Mouse (Mus musculus) intestine, embryonic 16.5 days (tissue): Measurements from ENCODE around the gene Wdr92. TPM values are rescaled to one million over a fixed set of nuclear protein-coding genes. Genes with fewer than 3 reads are reported as not detected.

Experiments
- ATAC-seq: fragments of 200-750 bp; cut with Nextera tagmentation; 2 replicates; pipeline ENCODE4 v1.8.0; 2017; ENCODE audit warnings: moderate TSS enrichment, moderate library complexity
- H3K27ac ChIP-seq: fragments of 300-500 bp; sonication (generic); 2 replicates; pipeline ENCODE4 v1.5.1; 2014; ENCODE audit warnings: mild to moderate bottlenecking, low read length
- H3K27me3 ChIP-seq: fragments of 300-500 bp; sonication (generic); replicated peaks from 2 replicates; pipeline ENCODE4 v1.6.1; 2014; ENCODE audit warnings: low read length, control low read depth, mixed read lengths; ENCODE audit not compliant: control insufficient read depth, insufficient read depth
- H3K36me3 ChIP-seq: fragments of 300-500 bp; sonication (generic); 2 replicates; pipeline ENCODE4 v1.6.1; 2014; ENCODE audit warnings: low read length, control low read depth; ENCODE audit not compliant: control insufficient read depth, insufficient read depth
- H3K4me1 ChIP-seq: fragments of 300-500 bp; sonication (generic); 2 replicates; pipeline ENCODE4 v1.6.1; 2014; ENCODE audit warnings: low read length, control low read depth, mixed read lengths; ENCODE audit not compliant: control insufficient read depth, insufficient read depth
- H3K4me2 ChIP-seq: fragments of 300-500 bp; sonication (generic); 2 replicates; pipeline ENCODE4 v1.6.1; 2014; ENCODE audit warnings: low read depth, low read length, control low read depth
- H3K4me3 ChIP-seq: fragments of 300-500 bp; sonication (generic); 2 replicates; pipeline ENCODE4 v1.5.1; 2014; ENCODE audit warnings: mild to moderate bottlenecking, low read length
- H3K9ac ChIP-seq: fragments of 300-500 bp; sonication (generic); 2 replicates; pipeline ENCODE4 v1.6.1; 2014; ENCODE audit warnings: low read depth, low read length
- H3K9me3 ChIP-seq: fragments of 300-500 bp; sonication (generic); 2 replicates; pipeline ENCODE4 v1.6.1; 2016; ENCODE audit warnings: low read length, control low read depth; ENCODE audit not compliant: control insufficient read depth
- WGBS: fragments of 180-500 bp; shearing (Covaris S2); extraction: QIAGEN DNeasy Blood & Tissue Kit; methylation state at CpG from one replicate; pipeline ENCODE4 v1.1.7; 2014; 5-methylcytosine and 5-hydroxymethylcytosine counted together
- polyA plus RNA-seq: library from polyadenylated mRNA; unstranded; fragments of >200 nt; fragmentation: Nextera tagmentation; extraction: Ambion mirVana; gene quantifications from 2 replicates; pipeline ENCODE4 v1.2.1, GENCODE M21; 2015

The Wdr92 gene
- polyA plus RNA-seq, 1 experiment from 2014 or later = 25.3 TPM

DNA sequence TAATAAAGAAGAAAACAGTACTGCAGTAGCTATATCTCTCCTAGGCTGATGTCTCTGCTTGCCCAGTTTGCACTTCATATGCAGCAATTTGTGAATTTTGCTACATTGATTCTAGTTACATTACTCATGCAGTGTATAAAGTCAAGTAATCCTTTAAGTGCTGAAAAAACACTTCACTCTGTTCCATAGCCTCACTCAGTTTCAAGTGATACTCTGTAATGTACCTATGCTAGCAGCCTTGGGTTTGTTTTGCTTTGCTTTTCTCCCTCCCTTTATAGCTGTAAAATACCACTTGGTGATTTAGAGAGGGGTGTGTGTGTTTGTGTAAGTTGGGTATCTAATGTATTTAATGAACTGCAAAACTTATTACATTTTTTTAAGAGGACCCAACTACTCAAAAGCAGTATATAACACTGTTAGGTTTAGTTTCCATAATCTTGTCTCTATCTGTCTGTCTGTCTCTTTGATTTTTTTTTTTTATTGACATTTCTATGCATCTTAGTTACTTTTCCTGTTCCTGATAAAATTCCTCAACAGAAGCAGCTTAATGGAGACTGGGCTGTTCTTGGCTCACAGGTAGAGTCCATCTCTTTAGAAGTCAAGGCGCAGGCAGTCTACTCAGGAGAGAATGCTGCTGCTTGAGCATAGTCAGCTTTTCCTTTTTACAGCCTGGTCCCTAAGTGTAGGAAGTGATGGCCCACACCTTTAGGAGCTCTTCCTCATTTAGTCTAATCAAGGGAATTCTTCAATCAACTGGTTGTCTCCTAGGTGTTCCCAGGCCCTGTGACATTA is 10.8 kb upstream of the Wdr92 start:
- H3K27ac ChIP-seq = no peak overlapping the region
- H3K4me3 ChIP-seq = no peak overlapping the region
- H3K4me1 ChIP-seq = peaks cover 14% of the 10 kb centered on the region
- H3K27me3 ChIP-seq = no peaks in the 10 kb centered on the region
- no peaks in the 10 kb centered on the region for H3K9me3 ChIP-seq
- H3K4me2 ChIP-seq = no peak overlapping the region
- H3K9ac ChIP-seq = no peak overlapping the region
- no peak for ATAC-seq
- 85% methylated on average over 1 of the region's 1 CpGs for WGBS
- H3K36me3 ChIP-seq = 0 out of 2 replicates have a peak, but pooled peaks cover 4% of the 10 kb centered on the region

DNA sequence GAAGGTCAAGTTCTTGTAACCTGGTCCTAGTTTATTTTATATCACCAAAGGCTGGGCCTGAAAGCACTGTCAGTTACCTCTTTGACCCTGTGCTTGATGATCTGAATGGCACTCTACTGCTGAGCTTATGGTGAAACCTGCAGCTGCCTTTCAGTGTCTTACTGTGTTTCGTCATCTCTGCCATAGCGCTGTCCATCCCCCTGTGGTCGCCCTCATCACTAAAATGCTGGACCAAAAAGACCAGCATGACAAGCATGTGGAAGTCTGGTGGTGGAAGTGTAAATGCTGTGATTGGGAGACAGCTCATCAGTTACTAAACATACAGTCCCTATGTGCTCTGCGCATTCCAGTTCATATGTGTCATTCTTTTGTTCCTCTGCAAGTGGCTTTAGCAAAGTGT is 9.6 kb upstream of the Wdr92 start:
- Histone ChIP-seq H3K9ac (no peak overlapping the region), H3K9me3 (no peaks in the 10 kb centered on the region), H3K4me1 (peaks cover 14% of the 10 kb centered on the region), H3K27me3 (no peaks in the 10 kb centered on the region), H3K4me2 (no peak overlapping the region), H3K4me3 (no peak overlapping the region), H3K36me3 (0 out of 2 replicates have a peak, but pooled peaks cover 4% of the 10 kb centered on the region), H3K27ac (no peak overlapping the region)
- WGBS = 94% methylated on average over 4 of the region's 4 CpGs
- ATAC-seq = no peak

GRCm38 (mm10) chr11:17176638-17177037 is 5.3 kb upstream of the Wdr92 start:
- H3K27ac ChIP-seq = no peak overlapping the region
- H3K4me3 ChIP-seq = no peak overlapping the region
- H3K9me3 ChIP-seq = no peaks in the 10 kb centered on the region
- H3K4me2 ChIP-seq = no peak overlapping the region
- H3K4me1 ChIP-seq = no peaks in the 10 kb centered on the region
- 0 out of 2 replicates have a peak, but pooled peaks have one; percentile 28 for ATAC-seq
- no peaks in the 10 kb centered on the region for H3K27me3 ChIP-seq
- H3K9ac ChIP-seq = no peak overlapping the region
- 0 out of 2 replicates have a peak, but pooled peaks cover 4% of the 10 kb centered on the region for H3K36me3 ChIP-seq
- WGBS = 94% methylated on average over 1 of the region's 1 CpGs

DNA sequence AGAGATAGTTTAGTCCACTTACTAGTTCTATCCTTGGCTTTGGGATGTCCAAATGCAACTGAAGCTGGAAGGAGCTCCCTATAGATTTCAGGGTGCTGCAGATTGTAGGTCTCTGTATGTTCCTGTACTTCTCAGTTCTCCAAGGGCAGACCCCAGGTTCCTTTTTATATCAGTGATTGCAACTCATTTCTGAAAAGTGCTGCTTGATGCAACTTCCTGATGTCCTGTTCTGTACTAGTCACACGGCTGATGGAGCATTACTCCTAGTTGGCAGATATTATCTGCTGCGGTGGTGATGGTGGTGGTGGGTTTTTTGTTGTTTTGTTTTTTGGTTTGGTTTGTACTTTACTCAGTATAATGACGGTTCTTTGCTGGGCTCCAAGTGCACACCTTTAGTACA is 1.2 kb upstream of the Wdr92 start:
- Histone ChIP-seq H3K4me2 (no peak overlapping the region), H3K9ac (no peak overlapping the region), H3K27ac (no peak overlapping the region), H3K4me3 (no peak overlapping the region), H3K4me1 (no peaks in the 10 kb centered on the region), H3K27me3 (no peaks in the 10 kb centered on the region), H3K36me3 (no peaks in the 10 kb centered on the region; the same call in 1 of the 2 replicates), H3K9me3 (no peaks in the 10 kb centered on the region)
- 83% methylated on average over 3 of the region's 3 CpGs for WGBS
- ATAC-seq = no peak

- WGBS = 90% methylated on average over 2 of the region's 2 CpGs
- no peak overlapping the region for H3K4me2 ChIP-seq
- no peaks in the 10 kb centered on the region for H3K9me3 ChIP-seq
- no peaks in the 10 kb centered on the region for H3K4me1 ChIP-seq
- H3K4me3 ChIP-seq = no peak overlapping the region
- H3K27me3 ChIP-seq = no peaks in the 10 kb centered on the region
- H3K27ac ChIP-seq = no peak overlapping the region
- H3K36me3 ChIP-seq = no peaks in the 10 kb centered on the region; the same call in 1 of the 2 replicates
- no peak overlapping the region for H3K9ac ChIP-seq
- ATAC-seq = no peak
Observed at GRCm38 (mm10) chr11:17183165-17183564, 1.3 kb downstream of the Wdr92 start.

DNA sequence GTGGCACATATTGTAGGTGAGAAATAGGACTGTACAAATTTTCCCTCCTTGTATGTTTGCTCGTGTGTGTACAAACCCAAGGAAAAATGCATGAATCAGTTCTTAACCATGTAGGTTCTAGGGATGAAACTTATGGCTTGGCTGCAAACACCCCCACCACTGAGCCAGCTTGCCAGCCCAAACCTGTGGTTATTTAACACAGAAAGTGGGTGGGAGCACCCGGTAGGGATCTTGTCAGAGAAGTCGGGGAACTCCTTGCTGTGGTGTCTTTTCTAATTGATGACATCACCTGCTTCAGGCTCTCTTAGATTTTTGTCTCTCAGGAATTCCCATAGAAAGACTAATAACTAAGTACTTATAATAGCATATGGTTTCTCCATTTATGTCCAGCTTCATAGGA is 5.7 kb downstream of the Wdr92 start:
- H3K4me2 ChIP-seq = no peak overlapping the region
- H3K27me3 ChIP-seq = no peaks in the 10 kb centered on the region
- H3K4me1 ChIP-seq = no peaks in the 10 kb centered on the region
- H3K4me3 ChIP-seq = no peak overlapping the region
- ATAC-seq = no peak
- WGBS = 87% methylated on average over 3 of the region's 3 CpGs
- no peak overlapping the region for H3K27ac ChIP-seq
- H3K9ac ChIP-seq = no peak overlapping the region
- no peaks in the 10 kb centered on the region; the same call in 1 of the 2 replicates for H3K36me3 ChIP-seq
- H3K9me3 ChIP-seq = no peaks in the 10 kb centered on the region

DNA sequence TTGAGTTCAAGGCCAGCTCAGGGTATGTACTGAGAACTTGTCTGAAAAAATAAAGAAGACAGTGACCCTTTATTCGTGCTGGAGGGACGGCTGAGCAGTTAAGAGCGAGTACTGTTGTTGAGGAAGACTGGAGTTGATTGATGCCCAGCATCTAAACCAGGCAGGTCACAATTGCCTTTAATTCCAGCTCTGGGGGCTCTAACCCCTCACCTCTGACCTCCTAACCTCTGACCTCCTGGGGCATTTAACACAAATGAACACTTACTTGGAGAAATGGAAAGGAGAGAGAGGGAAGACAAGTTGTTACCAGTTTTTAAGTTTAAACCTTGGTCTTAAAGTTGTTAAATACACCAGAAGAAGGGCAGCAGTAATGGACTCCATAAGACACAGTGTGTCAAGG is 6.9 kb downstream of the Wdr92 start:
- no peak for ATAC-seq
- no peaks in the 10 kb centered on the region for H3K36me3 ChIP-seq
- H3K4me3 ChIP-seq = no peak overlapping the region
- no peaks in the 10 kb centered on the region for H3K27me3 ChIP-seq
- H3K27ac ChIP-seq = no peak overlapping the region
- no peak overlapping the region for H3K4me2 ChIP-seq
- no peak overlapping the region for H3K9ac ChIP-seq
- H3K9me3 ChIP-seq = no peaks in the 10 kb centered on the region
- 75% methylated on average over 3 of the region's 3 CpGs for WGBS
- no peaks in the 10 kb centered on the region for H3K4me1 ChIP-seq

- no peak overlapping the region for H3K4me2 ChIP-seq
- ATAC-seq = peak; percentile 73
- H3K36me3 ChIP-seq = peaks cover 6% of the 10 kb centered on the region; the same call in 1 of the 2 replicates
- H3K27ac ChIP-seq = no peak overlapping the region
- no peak overlapping the region for H3K4me3 ChIP-seq
- H3K27me3 ChIP-seq = no peaks in the 10 kb centered on the region
- 77% methylated on average over 9 of the region's 9 CpGs for WGBS
- H3K4me1 ChIP-seq = no peaks in the 10 kb centered on the region
- H3K9me3 ChIP-seq = no peaks in the 10 kb centered on the region
- no peak overlapping the region for H3K9ac ChIP-seq
Observed at GRCm38 (mm10) chr11:17192151-17192844, 10.4 kb downstream of the Wdr92 start.

- no peak overlapping the region for H3K4me3 ChIP-seq
- no peak overlapping the region for H3K9ac ChIP-seq
- no peaks in the 10 kb centered on the region for H3K27me3 ChIP-seq
- H3K9me3 ChIP-seq = no peaks in the 10 kb centered on the region
- peaks cover 8% of the 10 kb centered on the region; the same call in 1 of the 2 replicates for H3K36me3 ChIP-seq
- WGBS = 84% methylated on average over 5 of the region's 5 CpGs
- no peak overlapping the region for H3K4me2 ChIP-seq
- H3K27ac ChIP-seq = no peak overlapping the region
- no peaks in the 10 kb centered on the region for H3K4me1 ChIP-seq
- ATAC-seq = no peak
Observed at GRCm38 (mm10) chr11:17199170-17199569, 17.3 kb downstream of the Wdr92 start.
